Mouse (Mus musculus) embryonic facial prominence, embryonic 11.5 days (tissue): Measurements from ENCODE around the gene Dcaf12l2. TPM values are rescaled to one million over a fixed set of nuclear protein-coding genes. Genes with fewer than 3 reads are reported as not detected.
A peak's percentile ranks its signal among the peaks of the same experiment; 100 is the strongest.

Experiments
- ATAC-seq: fragments of 200-750 bp; cut with Nextera tagmentation; replicated peaks from 2 replicates; pipeline ENCODE4 v1.8.0; 2017; ENCODE audit warnings: low read depth; ENCODE audit not compliant: insufficient number of reproducible peaks, low FRiP score, low TSS enrichment
- DNase-seq: peaks from one replicate; pipeline ENCODE4 v3.0.0-alpha.2; 2015; ENCODE audit warnings: low spot score
- H3K27ac ChIP-seq: fragments of 300-500 bp; sonication (generic); replicated peaks from 2 replicates; pipeline ENCODE4 v1.5.1; 2014; ENCODE audit warnings: mild to moderate bottlenecking, low read depth, low read length, control low read depth
- H3K27me3 ChIP-seq: fragments of 300-500 bp; sonication (generic); 2 replicates; pipeline ENCODE4 v1.6.1; 2014; ENCODE audit warnings: mild to moderate bottlenecking, low read length, moderate library complexity, mixed read lengths; ENCODE audit not compliant: control insufficient read depth, insufficient read depth
- H3K36me3 ChIP-seq: fragments of 300-500 bp; sonication (generic); replicated peaks from 2 replicates; pipeline ENCODE4 v1.6.1; 2014; ENCODE audit warnings: low read depth, mild to moderate bottlenecking, low read length, moderate library complexity, mixed read lengths; ENCODE audit not compliant: control insufficient read depth, insufficient read depth
- H3K4me1 ChIP-seq: fragments of 300-500 bp; sonication (generic); 2 replicates; pipeline ENCODE4 v1.6.1; 2014; ENCODE audit warnings: low read length, mixed read lengths; ENCODE audit not compliant: control insufficient read depth, insufficient read depth
- H3K4me2 ChIP-seq: fragments of 300-500 bp; sonication (generic); 2 replicates; pipeline ENCODE4 v1.6.1; 2014; ENCODE audit warnings: low read depth, mild to moderate bottlenecking, control low read depth, low read length, moderate library complexity
- H3K4me3 ChIP-seq: fragments of 300-500 bp; sonication (generic); 2 replicates; pipeline ENCODE4 v1.5.1; 2014; ENCODE audit warnings: low read depth, low read length, control low read depth
- H3K9ac ChIP-seq: fragments of 300-500 bp; sonication (generic); replicated peaks from 2 replicates; pipeline ENCODE4 v1.6.1; 2014; ENCODE audit warnings: mild to moderate bottlenecking, control low read depth, low read length
- H3K9me3 ChIP-seq: fragments of 300-500 bp; sonication (generic); replicated peaks from 2 replicates; pipeline ENCODE4 v1.6.1; 2016; ENCODE audit warnings: mild to moderate bottlenecking, low read length, inconsistent platforms, mixed read lengths; ENCODE audit not compliant: control insufficient read depth
- WGBS: fragments of 180-500 bp; shearing (Covaris S2); extraction: QIAGEN DNeasy Blood & Tissue Kit; methylation state at CpG from one replicate; pipeline ENCODE4 v1.1.7; 2014; 5-methylcytosine and 5-hydroxymethylcytosine counted together
- polyA plus RNA-seq: library from polyadenylated mRNA; unstranded; fragments of >200 nt; fragmentation: Nextera tagmentation; extraction: Ambion mirVana; gene quantifications from 2 replicates; pipeline ENCODE4 v1.2.1, GENCODE M21; 2014

Gene Dcaf12l2
- 1.1 and 2.1 TPM in 2 replicates for polyA plus RNA-seq

GRCm38 (mm10) chrX:44367646-44368521 is at the start of gene Dcaf12l2:
Gene Dcaf12l2, minus strand, starts transcription at chrX:44368342.
- no peaks in the 10 kb centered on the region for H3K27me3 ChIP-seq
- H3K27ac ChIP-seq = no peak within 1 kb of the TSS
- H3K36me3 ChIP-seq = no peaks in the 10 kb centered on the region
- H3K4me2 ChIP-seq = peak within 1 kb of the TSS; percentile 73
- no peaks in the 10 kb centered on the region for H3K9me3 ChIP-seq
- ATAC-seq (peak; percentile 94), DNase-seq (peak; percentile 53)
- 20% methylated on average over 42 of the region's 57 CpGs for WGBS
- H3K4me1 ChIP-seq = no peaks in the 10 kb centered on the region
- H3K9ac ChIP-seq = peak within 1 kb of the TSS; percentile 53
- peak within 1 kb of the TSS; percentile 41 for H3K4me3 ChIP-seq

- Histone ChIP-seq H3K36me3 (no peaks in the 10 kb centered on the region), H3K4me2 (peak overlapping the region; percentile 73), H3K9me3 (no peaks in the 10 kb centered on the region), H3K4me3 (no peak overlapping the region), H3K27me3 (no peaks in the 10 kb centered on the region), H3K4me1 (no peaks in the 10 kb centered on the region), H3K9ac (peak overlapping the region; percentile 53; the same call in 1 of the 2 replicates), H3K27ac (no peak overlapping the region)
- DNase-seq (no peak), ATAC-seq (no peak)
- 69% methylated on average over 14 of the region's 14 CpGs for WGBS
Measured at GRCm38 (mm10) chrX:44367280-44367645, 879 bp downstream of the Dcaf12l2 start.
